Mouse (Mus musculus): ENCODE measurements around the gene Actc1.

DNA sequence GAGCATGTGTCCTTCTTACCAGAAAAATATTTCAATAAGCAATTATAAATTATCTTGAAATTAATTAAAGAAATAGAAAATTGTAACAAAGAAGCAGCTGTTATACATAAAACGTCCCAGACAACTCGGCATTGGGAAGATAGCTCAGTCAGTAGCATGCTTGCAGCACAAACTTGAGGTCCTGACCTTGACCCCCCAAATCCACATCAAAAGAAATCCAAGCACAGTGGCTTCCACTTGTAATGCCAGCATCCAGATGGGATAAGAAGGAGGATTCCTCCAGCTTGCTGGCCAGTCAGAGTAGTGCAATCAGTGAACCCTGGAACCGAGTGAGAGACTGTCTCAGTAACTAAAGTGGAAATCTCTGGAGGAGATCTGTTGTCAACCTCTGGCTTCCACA lies 12.9 kb upstream of the Actc1 start:
- TF ChIP-seq CTCF (IDR thresholded peaks at IDR 0.05) (no peak), POLR2A (IDR thresholded peaks at IDR 0.05; ENCODE audit: insufficient read depth, low read depth, low read length) (no peak), EP300 (IDR thresholded peaks at IDR 0.05; ENCODE audit: insufficient read depth, low read depth, low read length) (no peak)

All from heart, adult 2 months (tissue).